Mouse (Mus musculus): ENCODE measurements around the gene Snx25. TPM values are rescaled to one million over a fixed set of nuclear protein-coding genes. Genes with fewer than 3 reads are reported as not detected.

Snx25 gene
- total and polyA plus RNA-seq, 2 experiments from 2014 or later = 7.7 to 44.7 TPM

DNA sequence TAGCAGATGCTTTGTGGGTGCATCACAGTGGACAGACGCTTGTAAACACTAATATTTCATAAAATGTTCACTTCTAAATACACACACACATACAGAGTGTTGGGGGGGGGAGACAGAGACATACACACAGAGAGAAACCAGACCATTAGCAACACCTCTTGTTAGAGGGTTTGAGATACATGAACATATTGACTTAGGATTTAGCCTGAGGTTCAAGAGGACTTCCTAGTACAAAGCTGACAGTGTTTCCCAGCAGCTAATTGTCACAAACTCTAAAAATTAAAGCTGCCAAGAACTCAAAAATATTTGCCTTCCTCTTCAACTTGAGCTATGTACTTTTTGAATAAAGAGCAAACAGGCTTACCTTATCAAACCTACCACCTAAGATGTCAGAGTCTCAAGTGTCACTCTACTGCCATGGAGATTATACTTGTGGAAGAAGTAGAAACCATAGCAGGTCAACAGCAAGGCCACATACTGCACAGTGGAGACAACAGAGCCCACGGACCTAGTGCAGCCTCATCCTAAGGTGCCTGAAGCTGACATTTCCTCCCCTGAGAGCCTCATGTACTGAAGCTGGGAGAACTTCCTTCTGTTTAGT, 78.3 kb downstream of the Snx25 start:
- WGBS = 89% methylated on average over 2 of the region's 2 CpGs
- no peak for TF ChIP-seq CTCF (IDR thresholded peaks at IDR 0.05; ENCODE audit: low read depth)
- Histone ChIP-seq H3K27ac (ENCODE audit: low read depth, low read length) (no peak overlapping the region), H3K4me2 (ENCODE audit: low read depth) (no peak overlapping the region), H3K27me3 (ENCODE audit: insufficient read depth, low read length) (no peaks in the 10 kb centered on the region), H3K9ac (no peak overlapping the region), H3K4me3 (ENCODE audit: low read depth, low read length) (no peak overlapping the region), H3K9me3 (ENCODE audit: low read length) (no peaks in the 10 kb centered on the region), H3K4me1 (ENCODE audit: insufficient read depth) (no peaks in the 10 kb centered on the region), H3K36me3 (ENCODE audit: insufficient read depth) (0 out of 2 replicates have a peak, but pooled peaks cover 2% of the 10 kb centered on the region)
- DNase-seq (no peak), ATAC-seq (no peak)

DNA sequence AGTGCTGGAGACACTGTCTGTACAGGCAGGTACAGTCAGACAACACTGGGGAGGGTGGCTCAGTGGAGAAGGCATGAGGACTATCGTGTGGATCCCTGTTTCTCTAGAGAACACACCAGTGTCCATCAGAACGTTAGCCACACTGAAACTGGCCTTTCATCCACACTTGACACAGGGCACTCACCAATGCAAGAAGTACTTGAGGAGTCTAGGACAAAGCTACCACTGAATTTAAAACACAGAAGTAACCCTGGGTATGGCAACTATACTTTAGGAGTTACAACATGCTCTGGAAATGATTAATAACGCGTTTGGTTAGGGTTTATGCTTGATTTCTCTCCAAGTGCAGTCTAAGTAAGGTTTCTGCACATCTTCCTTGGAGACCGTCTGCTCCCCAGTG, 79.2 kb downstream of the Snx25 start:
- Histone ChIP-seq H3K9ac (no peak overlapping the region), H3K4me1 (ENCODE audit: insufficient read depth) (no peaks in the 10 kb centered on the region), H3K4me3 (ENCODE audit: low read depth, low read length) (no peak overlapping the region), H3K36me3 (ENCODE audit: insufficient read depth) (peaks cover 3% of the 10 kb centered on the region; the same call in 1 of the 2 replicates), H3K9me3 (ENCODE audit: low read length) (no peaks in the 10 kb centered on the region), H3K27ac (ENCODE audit: low read depth, low read length) (no peak overlapping the region), H3K27me3 (ENCODE audit: insufficient read depth, low read length) (no peaks in the 10 kb centered on the region), H3K4me2 (ENCODE audit: low read depth) (no peak overlapping the region)
- TF ChIP-seq CTCF (IDR thresholded peaks at IDR 0.05; ENCODE audit: low read depth) = no peak
- 94% methylated on average over 5 of the region's 5 CpGs for whole genome bisulfite sequencing
- DNase-seq = no peak
- ATAC-seq = no peak

DNA sequence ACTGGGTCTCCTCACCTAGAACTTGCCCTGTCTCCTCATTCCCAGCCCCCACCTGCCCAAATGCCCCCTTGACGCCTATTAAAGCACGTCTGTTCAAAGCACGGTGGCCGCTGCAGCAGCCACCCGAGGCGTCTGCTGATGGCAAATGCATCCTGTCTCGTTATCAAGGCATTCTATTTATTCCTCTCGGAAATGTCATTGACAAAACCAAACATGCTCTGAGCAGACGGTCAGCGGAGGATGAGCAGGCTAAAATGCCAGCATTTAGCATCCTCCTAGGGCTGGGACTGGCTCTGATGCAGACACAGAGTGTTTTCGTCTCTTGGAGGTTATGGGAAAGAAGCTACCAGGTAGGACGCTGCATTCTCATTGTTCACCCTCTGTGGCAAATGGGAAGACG, 111.7 kb downstream of the Snx25 start:
- no peaks in the 10 kb centered on the region for H3K9me3 ChIP-seq (ENCODE audit: low read length)
- DNase-seq (no peak), ATAC-seq (no peak)
- no peaks in the 10 kb centered on the region for H3K27me3 ChIP-seq (ENCODE audit: insufficient read depth, low read length)
- peaks cover 27% of the 10 kb centered on the region for H3K36me3 ChIP-seq (ENCODE audit: insufficient read depth)
- no peak overlapping the region for H3K4me3 ChIP-seq (ENCODE audit: low read depth, low read length)
- no peak overlapping the region for H3K9ac ChIP-seq
- no peaks in the 10 kb centered on the region for H3K4me1 ChIP-seq (ENCODE audit: insufficient read depth)
- H3K4me2 ChIP-seq (ENCODE audit: low read depth) = no peak overlapping the region
- 53% methylated on average over 13 of the region's 13 CpGs for WGBS
- no peak for TF ChIP-seq CTCF (IDR thresholded peaks at IDR 0.05; ENCODE audit: low read depth)
- no peak overlapping the region for H3K27ac ChIP-seq (ENCODE audit: low read depth, low read length)

DNA sequence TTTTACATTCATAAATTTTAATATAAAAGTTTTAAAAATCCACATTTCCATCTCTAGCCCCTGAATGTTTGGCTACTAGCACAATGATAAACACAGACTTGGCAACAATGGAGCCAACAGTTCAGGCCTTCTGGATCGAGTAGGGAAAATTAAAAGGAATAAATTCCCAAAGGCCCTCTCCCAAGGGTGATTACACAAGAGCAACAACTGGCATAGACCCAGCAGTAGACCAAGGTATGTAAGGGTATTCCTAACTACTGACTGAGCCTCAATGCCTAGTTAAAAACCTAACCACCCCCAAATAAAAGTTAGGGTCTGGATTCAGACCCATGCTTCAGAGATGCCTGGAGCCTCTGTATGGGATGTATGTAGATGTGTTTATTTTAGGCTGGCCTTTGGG, 112.3 kb downstream of the Snx25 start:
- WGBS = 53% methylated on average over 1 of the region's 1 CpGs
- no peak for TF ChIP-seq CTCF (IDR thresholded peaks at IDR 0.05; ENCODE audit: low read depth)
- no peak overlapping the region for H3K9ac ChIP-seq
- H3K36me3 ChIP-seq (ENCODE audit: insufficient read depth) = peaks cover 25% of the 10 kb centered on the region
- H3K9me3 ChIP-seq (ENCODE audit: low read length) = no peaks in the 10 kb centered on the region
- no peaks in the 10 kb centered on the region for H3K4me1 ChIP-seq (ENCODE audit: insufficient read depth)
- DNase-seq = no peak
- ATAC-seq = no peak
- H3K4me3 ChIP-seq (ENCODE audit: low read depth, low read length) = no peak overlapping the region
- H3K4me2 ChIP-seq (ENCODE audit: low read depth) = no peak overlapping the region
- H3K27me3 ChIP-seq (ENCODE audit: insufficient read depth, low read length) = no peaks in the 10 kb centered on the region
- no peak overlapping the region for H3K27ac ChIP-seq (ENCODE audit: low read depth, low read length)

DNA sequence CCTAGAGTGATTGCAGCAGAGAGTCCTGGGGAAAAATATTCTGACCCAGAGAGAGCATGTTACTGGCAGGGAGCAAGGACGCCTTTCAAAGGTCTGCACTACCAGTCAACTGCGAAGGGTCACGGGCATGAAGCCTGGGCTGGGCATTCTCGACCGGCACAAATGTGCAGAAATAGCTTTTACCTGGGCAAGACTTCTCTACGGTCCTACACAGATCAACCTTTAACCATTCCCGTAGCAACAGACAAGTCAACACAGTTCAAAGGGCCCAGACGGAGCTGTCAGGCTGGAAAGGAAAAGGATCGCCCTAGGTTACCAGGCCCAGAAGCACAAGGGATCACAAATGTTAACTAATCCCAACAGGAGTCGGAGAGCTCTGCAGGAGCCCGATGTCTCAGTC, 115.7 kb downstream of the Snx25 start:
- ATAC-seq = no peak
- no peak for TF ChIP-seq CTCF (IDR thresholded peaks at IDR 0.05; ENCODE audit: low read depth)
- H3K9ac ChIP-seq = no peak overlapping the region
- H3K27ac ChIP-seq (ENCODE audit: low read depth, low read length) = no peak overlapping the region
- H3K9me3 ChIP-seq (ENCODE audit: low read length) = no peaks in the 10 kb centered on the region
- no peaks in the 10 kb centered on the region for H3K4me1 ChIP-seq (ENCODE audit: insufficient read depth)
- no peak overlapping the region for H3K4me2 ChIP-seq (ENCODE audit: low read depth)
- no peaks in the 10 kb centered on the region for H3K27me3 ChIP-seq (ENCODE audit: insufficient read depth, low read length)
- no peak overlapping the region for H3K4me3 ChIP-seq (ENCODE audit: low read depth, low read length)
- H3K36me3 ChIP-seq (ENCODE audit: insufficient read depth) = peaks cover 22% of the 10 kb centered on the region
- 75% methylated on average over 11 of the region's 11 CpGs for WGBS
- DNase-seq = no peak

DNA sequence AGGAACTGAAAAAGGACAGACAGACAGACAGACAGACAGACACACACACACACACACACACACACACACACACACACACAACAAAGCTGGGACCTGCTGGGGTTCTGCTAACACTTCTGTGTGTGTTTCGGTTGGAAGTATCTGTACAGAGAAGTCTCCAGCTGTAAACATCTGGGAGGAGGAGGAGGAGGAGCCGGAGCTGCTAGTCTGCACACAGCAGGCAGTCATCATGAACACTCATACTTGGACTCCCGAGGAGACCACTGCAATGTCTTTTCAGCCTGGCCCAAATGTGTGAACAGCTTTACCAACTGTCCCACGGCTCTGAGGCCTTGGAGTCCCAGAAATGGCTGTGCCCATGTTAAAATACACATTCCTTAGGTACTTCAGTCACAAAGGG, 127.6 kb downstream of the Snx25 start:
- no peak for ATAC-seq
- H3K4me1 ChIP-seq (ENCODE audit: insufficient read depth) = no peaks in the 10 kb centered on the region
- no peak for DNase-seq
- no peaks in the 10 kb centered on the region for H3K36me3 ChIP-seq (ENCODE audit: insufficient read depth)
- H3K4me2 ChIP-seq (ENCODE audit: low read depth) = no peak overlapping the region
- 63% methylated on average over 4 of the region's 4 CpGs for WGBS
- no peaks in the 10 kb centered on the region for H3K27me3 ChIP-seq (ENCODE audit: insufficient read depth, low read length)
- no peak overlapping the region for H3K4me3 ChIP-seq (ENCODE audit: low read depth, low read length)
- no peak for TF ChIP-seq CTCF (IDR thresholded peaks at IDR 0.05; ENCODE audit: low read depth)
- H3K27ac ChIP-seq (ENCODE audit: low read depth, low read length) = no peak overlapping the region
- H3K9ac ChIP-seq = no peak overlapping the region
- H3K9me3 ChIP-seq (ENCODE audit: low read length) = no peaks in the 10 kb centered on the region

DNA sequence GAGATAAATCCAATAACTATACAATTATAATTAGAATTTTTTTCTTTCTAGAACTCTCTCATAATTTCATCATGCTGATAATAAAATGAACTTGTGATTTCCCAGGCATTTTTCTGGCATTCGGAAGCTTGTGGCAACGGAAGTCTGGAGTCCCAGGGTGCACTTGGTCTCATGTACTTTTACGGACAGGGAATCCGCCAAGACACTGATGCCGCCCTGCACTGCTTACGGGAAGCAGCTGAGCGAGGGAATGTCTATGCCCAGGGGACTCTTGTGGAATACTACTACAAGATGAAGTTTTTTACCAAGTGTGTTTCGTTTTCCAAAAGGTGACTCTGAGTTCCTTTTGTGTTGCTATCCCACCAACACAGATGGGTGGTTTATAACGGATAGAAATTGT, 129.2 kb downstream of the Snx25 start:
- H3K27ac ChIP-seq (ENCODE audit: low read depth, low read length) = no peak overlapping the region
- 95% methylated on average over 9 of the region's 9 CpGs for WGBS
- H3K9me3 ChIP-seq (ENCODE audit: low read length) = no peaks in the 10 kb centered on the region
- H3K36me3 ChIP-seq (ENCODE audit: insufficient read depth) = no peaks in the 10 kb centered on the region
- no peak overlapping the region for H3K4me3 ChIP-seq (ENCODE audit: low read depth, low read length)
- no peaks in the 10 kb centered on the region for H3K27me3 ChIP-seq (ENCODE audit: insufficient read depth, low read length)
- ATAC-seq (no peak), DNase-seq (no peak)
- no peak for TF ChIP-seq CTCF (IDR thresholded peaks at IDR 0.05; ENCODE audit: low read depth)
- H3K4me1 ChIP-seq (ENCODE audit: insufficient read depth) = no peaks in the 10 kb centered on the region
- H3K9ac ChIP-seq = no peak overlapping the region
- H3K4me2 ChIP-seq (ENCODE audit: low read depth) = no peak overlapping the region
